Mouse (Mus musculus) lung, adult 2 months (tissue): ENCODE measurements at regions not wholly inside any gene's neighbourhood (a gene's known extent, or its start where the extent isn't known, plus 50 kb on each side); places are given as distances from the start of the nearest gene placed in this dataset.

Experiments used
- CTCF ChIP-seq: fragments of 200-500 bp; IDR thresholded peaks from 2 replicates; pipeline ENCODE4 v1.5.1; 2011; ENCODE audit warnings: mild to moderate bottlenecking, low read length, control low read depth; ENCODE audit not compliant: insufficient read depth
- POLR2A ChIP-seq: fragments of 200-500 bp; IDR thresholded peaks from 2 replicates; pipeline ENCODE4 v1.6.1; 2011; ENCODE audit warnings: low read depth, mild to moderate bottlenecking, control low read depth, low read length, borderline replicate concordance; ENCODE audit errors: extremely low read depth

- no peak for TF ChIP-seq POLR2A
- no peak for TF ChIP-seq CTCF
Observed at GRCm38 (mm10) chr19:15173301-15173700, 575.5 kb upstream of the Tle4 start.
